ENCODE assay signal across 20 mouse cellular contexts in genomic region chr5:118177640-118178039, GRCm38 (mm10). TPM values are rescaled to one million over a fixed set of nuclear protein-coding genes. Genes with fewer than 3 reads are reported as not detected.
"Had no signal": no experiment of that assay in that cellular context is flagged by ENCODE, and none has a peak within 500 bp of the region (broad histone marks: within the 10 kb centered on the region; RNA-seq: fewer than 3 reads in every experiment).

No protein-coding gene starts in this region.

- DNase-seq: liver, postnatal 0 days; lung, adult 2 months; lung, postnatal 14 days; lung, postnatal 36 days; right cerebral cortex, postnatal 14 days; thymus, adult 2 months; thymus, postnatal 25 days; thymus, postnatal 4 days had no signal

- H3K4me3 ChIP-seq: liver, embryonic 15.5 days; lung, embryonic 15.5 days; megakaryocyte, embryonic 14.5 days; midbrain, embryonic 13.5 days; midbrain, embryonic 15.5 days; neural tube, embryonic 12.5 days; stomach, embryonic 15.5 days had no signal

- H3K27ac ChIP-seq: liver, embryonic 15.5 days; lung, embryonic 15.5 days; macrophage; midbrain, embryonic 13.5 days; midbrain, embryonic 15.5 days; neural tube, embryonic 12.5 days; stomach, embryonic 15.5 days; stomach, postnatal 0 days had no signal

RNA-seq across cellular contexts. Expression of gene Hrk, which starts 13.2 kb away (rescaled TPM):
- total RNA-seq: megakaryocyte progenitor cell, adult 5-6 weeks; monocyte, adult 5-6 weeks; neutrophil, adult 5-6 weeks had no signal
